Mouse (Mus musculus) T-helper 2 cell (primary cell): Measurements from ENCODE around the gene Scd4.
"Not testable (repeated sequence)": the region's sequence is repeated elsewhere in the genome, so short reads cannot be mapped to it uniquely, and the experiment has no call there.

Source experiments
- in situ Hi-C: fragments of 300-600 bp; cut with MboI, MseI; formaldehyde crosslinking; loops from one replicate; pipeline ENCODE4 v1.15.1; 2025; ENCODE audit warnings: high pct_unique_total_duplicates

Gene Scd4

GRCm38 (mm10) chr19:44314327-44314759 is 18.5 kb upstream of the Scd4 start:
- in situ Hi-C loops: no loop called here

DNA sequence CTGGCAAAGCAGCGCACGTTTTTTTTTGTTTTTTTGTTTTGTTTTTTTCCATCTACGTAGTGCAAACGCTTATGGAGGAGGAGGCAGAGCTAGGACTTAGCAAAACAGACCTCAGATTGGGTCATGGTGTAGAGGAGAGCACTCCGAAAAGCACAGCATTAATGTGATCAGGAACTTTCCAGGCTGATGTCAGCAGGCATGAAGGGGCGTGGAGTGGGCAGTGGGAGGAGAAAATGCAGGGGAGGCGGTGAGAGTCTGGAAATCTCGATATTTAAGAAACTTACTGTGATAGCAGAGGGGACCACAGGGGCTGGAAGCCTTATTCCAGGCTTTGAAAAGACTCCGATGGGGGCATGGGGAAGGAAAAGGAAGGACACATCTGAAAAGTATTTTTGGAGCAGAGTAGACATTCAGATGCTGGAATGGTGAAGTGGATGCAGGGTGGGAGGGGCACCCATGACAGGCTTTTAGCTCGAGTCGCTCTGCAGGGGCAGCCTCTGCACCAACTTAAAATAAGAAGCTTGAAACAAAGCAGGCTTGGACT is 17.9 kb upstream of the Scd4 start:
- in situ Hi-C loops: no loop called here

DNA sequence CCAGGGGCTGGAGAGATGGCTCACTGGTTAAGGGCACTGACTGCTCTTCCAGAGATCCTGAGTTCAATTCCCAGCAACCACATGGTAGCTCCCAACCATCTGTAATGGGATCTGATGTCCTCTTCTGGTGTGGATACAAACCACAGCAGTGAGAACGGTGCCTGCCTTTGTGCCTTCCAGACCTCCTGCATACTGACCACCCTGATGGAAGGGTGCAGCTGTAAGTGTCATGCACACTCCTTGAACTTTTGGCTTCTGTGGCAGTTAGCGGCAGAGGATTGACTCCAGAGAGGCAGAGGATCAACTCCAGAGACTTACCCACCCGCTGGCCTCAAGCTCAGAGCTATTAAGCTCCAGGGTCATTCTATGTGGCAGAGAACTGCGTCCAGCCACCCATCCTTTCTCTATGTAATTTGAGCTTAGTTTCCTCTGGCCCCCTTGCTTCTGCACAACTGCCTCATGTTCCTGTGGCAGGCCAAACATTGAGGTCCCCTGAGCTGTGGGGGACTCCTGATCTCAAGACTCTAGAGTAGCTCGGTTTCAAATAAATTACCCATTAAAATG is 16.1 kb upstream of the Scd4 start:
- in situ Hi-C loops: no loop called here

DNA sequence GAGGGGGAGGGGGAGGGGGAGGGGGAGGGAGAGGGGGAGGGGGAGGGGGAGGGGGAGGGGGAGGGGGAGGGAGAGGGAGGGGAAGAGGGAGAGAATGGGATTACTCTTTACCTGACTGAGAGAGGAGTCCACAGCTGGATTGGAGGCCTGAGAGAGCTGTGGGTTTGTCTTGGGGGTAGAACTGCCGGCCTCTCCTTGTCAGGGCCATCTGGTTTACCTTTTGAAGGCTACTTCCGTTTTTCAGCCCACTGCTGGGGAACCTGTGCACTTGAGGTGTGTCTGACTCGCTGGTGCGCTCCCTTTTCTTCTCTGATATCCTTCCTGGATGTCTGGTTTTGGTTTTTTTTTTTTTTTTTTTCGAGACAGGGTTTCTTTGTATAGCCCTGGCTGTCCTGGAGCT is 15.5 kb upstream of the Scd4 start:
- in situ Hi-C loops: no loop called here

GRCm38 (mm10) chr19:44318545-44318944 is 14.3 kb upstream of the Scd4 start:
- in situ Hi-C loops: no loop called here

DNA sequence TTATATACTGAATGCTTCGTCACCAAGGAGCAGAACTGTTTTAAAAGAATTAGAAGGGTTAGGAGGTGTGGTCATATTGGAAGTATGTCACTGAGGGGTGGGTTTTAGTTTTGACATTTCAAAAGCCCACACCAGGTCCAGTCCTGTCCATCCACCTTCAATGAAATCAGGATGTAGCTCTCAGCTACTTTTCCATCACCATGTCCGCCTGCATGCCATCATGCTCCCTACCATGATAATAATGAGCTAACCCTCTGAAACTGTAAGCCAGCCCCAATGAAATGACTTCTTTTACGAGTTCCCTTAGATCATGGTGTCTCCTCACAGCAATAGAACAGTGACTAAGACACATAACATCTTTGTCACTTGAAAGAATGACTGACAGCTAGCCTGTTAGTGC is 12.6 kb upstream of the Scd4 start:
- in situ Hi-C loops: no loop called here

- in situ Hi-C loops: no loop called here
These were observed 11.7 kb upstream of the Scd4 start for GRCm38 (mm10) chr19:44321201-44321600.

- in situ Hi-C loops: no loop called here
These were observed 11.3 kb upstream of the Scd4 start for GRCm38 (mm10) chr19:44321631-44322030.

- in situ Hi-C loops: loop anchor here (25.0 kb wide), 1 partner anchor 1108 kb away; no protein-coding TSS in a partner anchor
These were observed 3.3 kb upstream of the Scd4 start for GRCm38 (mm10) chr19:44329566-44329965.

DNA sequence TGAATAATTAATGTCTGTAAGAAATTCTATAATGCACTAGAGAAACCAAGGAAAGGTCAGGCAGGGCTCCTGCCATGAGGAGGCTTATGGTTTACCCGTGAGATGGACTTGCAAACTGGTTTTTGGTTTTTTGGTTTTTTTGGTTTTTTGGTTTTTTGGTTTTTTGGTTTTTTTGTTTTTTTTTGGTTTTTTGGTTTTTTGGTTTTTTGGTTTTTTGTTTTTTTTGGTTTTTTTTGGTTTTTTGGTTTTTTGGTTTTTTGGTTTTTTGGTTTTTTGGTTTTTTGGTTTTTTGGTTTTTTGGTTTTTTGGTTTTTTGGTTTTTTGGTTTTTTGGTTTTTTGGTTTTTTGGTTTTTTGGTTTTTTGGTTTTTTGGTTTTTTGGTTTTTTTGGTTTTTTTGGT is 1.8 kb upstream of the Scd4 start:
- in situ Hi-C loops: loop anchor here (25.0 kb wide), 1 partner anchor 1106 kb away; no protein-coding TSS in a partner anchor

GRCm38 (mm10) chr19:44331911-44332310 is 981 bp upstream of the Scd4 start:
- in situ Hi-C loops: loop anchor here (25.0 kb wide), 1 partner anchor 1105 kb away; no protein-coding TSS in a partner anchor

DNA sequence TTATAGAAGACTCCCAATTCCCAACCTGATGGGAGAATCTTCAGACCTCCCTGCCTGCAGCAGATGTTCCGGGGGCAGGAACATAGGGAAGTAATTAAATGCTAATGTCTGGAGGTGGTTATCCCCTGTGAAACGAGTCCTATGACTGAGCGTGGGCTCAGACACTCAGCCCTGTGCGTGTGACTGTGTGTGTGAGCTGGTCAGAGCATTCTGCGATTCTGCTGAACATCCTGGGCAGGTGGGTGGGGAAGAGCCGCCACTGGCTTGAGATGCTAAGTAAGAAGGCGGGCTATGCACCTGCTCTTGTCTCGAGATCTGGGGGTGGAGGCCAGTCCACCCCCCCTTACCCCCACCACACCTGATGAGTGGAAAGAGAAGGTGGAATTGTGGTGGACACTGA is 566 bp upstream of the Scd4 start:
- in situ Hi-C loops: loop anchor here (25.0 kb wide), 1 partner anchor 1105 kb away; no protein-coding TSS in a partner anchor

- in situ Hi-C loops: loop anchor here (25.0 kb wide), 1 partner anchor 1103 kb away; no protein-coding TSS in a partner anchor
These were observed 1.1 kb downstream of the Scd4 start for GRCm38 (mm10) chr19:44333991-44334390.

DNA sequence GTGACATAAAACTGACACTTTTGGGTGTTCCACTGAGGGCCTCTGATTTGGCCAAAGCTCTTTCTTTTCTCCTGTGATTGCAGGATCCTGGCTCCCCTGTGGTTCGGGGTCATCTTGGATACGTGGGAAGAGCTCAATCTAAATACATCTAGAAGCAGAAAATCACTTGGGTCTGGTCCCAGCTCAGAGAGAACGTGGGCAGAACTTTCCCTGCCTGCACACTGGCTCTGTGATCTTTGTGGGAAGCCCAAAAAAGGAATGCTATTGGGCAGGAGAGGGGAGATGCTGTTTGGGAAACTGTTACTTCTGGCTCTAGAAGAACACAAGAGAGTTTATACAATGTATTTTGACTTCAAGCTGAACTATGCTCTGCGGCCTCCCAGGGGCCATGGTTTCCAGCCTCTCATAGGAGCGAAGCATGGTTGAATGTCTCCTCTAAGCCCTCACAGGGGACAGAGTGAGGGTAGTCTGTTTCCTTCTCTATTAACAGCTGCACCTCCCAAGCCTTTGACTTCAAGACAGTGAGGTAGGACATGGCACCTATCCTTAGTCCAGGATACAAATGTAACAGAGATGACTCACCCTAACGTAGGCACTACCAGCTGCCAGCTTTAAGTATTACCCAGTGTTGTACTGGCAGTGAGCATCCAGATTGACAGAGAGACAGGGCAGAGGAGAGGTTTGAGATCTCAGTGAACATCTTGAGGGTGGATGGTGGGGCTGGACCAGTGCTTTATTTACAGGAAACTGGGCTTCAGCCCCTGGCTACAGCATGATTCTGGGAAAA is 3.2 kb downstream of the Scd4 start:
- in situ Hi-C loops: loop anchor here (25.0 kb wide), 1 partner anchor 1101 kb away; no protein-coding TSS in a partner anchor

DNA sequence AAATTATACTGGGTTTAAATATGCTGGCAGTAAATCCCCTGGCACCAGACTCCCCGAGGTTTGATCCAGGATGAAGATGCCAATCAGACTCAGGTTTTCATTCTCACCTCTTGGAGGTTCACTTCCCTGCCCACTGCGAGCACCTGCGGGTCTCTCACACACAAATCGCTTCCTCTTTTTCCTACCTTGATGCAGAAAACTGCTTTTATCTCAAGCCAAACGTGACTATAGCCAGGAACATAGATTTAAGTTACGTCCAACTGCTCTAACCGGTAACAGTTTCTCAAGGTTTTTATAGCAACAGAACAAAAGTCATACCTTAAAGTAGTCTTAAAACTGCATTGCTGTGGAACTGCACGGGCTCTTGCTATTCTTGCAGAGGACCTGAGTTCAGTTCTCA is 16.8 kb downstream of the Scd4 start:
- in situ Hi-C loops: loop anchor here (25.0 kb wide), 1 partner anchor 1088 kb away; no protein-coding TSS in a partner anchor

- in situ Hi-C loops: no loop called here
These were observed 18.9 kb downstream of the Scd4 start for GRCm38 (mm10) chr19:44351756-44352155.

DNA sequence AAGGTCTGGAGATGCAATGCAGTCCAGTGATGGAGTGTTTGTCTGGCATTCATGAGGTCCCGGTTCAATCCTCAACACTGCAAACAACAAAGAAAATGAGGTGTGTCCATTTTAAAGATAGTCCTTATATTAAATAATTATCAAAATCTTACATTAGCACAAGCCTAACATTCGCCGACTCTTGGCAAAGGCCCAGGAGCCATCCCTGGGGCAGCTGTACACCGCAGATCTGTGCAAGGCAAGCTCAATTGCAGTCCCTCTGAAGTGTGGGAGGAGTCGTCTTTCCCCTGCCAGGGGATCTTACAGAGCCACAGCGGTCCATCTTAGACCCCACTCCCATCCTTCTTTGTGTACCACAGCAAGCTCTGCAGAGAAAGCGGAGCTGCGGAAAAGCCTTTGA is 25.8 kb downstream of the Scd4 start:
- in situ Hi-C loops: no loop called here

GRCm38 (mm10) chr19:44363529-44363928 is 30.6 kb downstream of the Scd4 start:
- in situ Hi-C loops: loop anchor here (5.0 kb wide), 1 partner anchor 56 kb away; no protein-coding TSS in a partner anchor

DNA sequence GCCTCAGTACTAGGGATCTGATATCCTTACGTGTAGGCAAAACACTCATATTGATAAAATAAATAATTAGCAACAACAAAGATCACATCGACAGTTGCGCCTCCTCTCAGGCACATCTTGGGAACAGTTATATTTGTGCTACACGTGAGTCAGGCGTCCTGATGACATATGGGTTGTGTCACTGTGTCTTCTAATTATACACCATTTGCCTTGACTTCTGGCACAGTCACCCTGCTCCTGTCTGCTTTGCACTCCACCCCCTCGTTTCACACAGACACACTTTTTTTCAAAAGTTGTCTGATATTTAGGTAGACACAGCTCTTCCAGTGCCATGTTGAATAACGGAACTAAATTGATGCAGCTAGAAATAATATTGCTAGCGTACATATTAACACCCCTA is 31.1 kb downstream of the Scd4 start:
- in situ Hi-C loops: loop anchor here (5.0 kb wide), 1 partner anchor 57 kb away; no protein-coding TSS in a partner anchor

DNA sequence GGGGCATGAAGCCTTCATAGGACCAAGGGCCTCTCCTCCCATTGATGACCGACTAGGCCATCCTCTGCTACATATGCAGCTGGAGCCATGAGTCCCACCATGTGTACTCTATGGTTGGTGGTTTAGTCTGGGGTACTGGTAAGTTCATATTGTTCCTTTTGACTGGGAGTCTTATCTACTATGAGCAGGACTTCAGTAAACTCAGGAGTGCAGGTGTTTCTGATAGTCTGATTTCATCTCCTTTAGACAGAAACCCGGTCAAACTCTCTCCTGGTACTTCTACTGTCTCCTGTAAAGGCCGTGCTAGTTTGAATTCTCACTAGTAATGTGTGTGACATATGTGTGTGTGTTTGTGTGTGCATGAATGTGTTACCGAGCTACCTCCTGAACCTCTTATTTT is 32.8 kb downstream of the Scd4 start:
- in situ Hi-C loops: no loop called here

DNA sequence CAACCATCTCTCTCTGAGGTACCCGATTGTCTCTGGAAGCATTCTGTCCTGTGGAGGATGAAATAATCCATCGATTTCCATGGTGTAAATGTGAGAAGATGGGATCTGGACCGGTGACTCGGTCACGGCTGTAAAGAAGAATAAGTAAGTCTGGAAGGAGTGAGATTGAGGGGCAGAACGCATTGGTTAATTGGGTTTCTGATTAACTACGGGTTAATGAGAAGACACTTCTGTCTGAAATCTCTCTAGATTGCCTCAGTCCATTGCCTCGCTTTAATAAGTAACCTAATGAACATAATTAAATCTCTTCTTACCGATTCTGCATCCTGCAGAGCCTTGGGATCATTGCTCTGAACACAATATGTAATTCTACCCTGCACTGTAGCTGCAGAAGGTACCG is 34.2 kb downstream of the Scd4 start:
- in situ Hi-C loops: not testable (repeated sequence)

DNA sequence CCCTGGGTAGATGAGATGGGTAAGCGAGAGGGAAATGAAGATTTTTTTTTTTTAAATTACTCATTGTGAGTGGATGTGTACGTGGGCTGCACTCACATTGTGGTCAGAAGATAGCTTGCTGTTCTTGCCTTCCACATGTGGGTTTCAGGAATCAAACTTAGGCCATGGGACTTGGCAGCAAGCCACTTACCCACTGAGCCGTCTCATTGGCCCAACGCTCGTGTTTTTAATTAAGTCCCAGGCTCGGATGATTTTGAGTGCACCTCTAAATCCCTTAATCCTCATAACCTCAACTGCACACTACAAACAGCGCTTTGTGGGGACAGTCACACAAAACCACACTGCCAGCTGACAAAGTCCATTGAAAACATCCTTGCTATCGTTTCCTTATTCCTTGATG is 36.5 kb downstream of the Scd4 start:
- in situ Hi-C loops: no loop called here
